Comparison of ENCODE assay signal across 7 mouse cellular contexts in the genomic region with DNA sequence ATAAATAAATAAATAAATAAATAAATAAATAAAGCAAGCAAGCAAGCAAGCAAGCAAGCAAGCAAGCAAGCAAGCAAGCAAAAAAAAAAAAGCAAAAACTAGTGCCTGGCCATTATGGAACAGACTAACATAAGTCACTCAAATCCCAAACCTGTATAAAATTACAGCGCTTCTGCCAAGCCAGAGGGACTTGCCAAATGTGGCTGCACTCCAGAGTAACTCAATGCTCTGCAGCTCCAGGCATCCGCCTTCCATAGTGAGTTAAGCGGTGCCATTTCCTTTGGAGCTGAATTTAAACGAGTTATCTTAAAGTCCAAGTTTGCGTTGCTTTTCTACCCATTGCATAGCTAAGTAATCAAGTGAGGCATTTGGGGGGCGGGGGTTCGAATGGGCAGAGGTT.
DNase-seq lines count a peak whose midpoint lies in the region; ATAC-seq lines count a peak whose summit lies in the region.

No protein-coding gene starts in this region.

- H3K9ac ChIP-seq in heart, embryonic 12.5 days = no peak overlapping the region

- intact Hi-C loops in gastrocnemius, postnatal 36 days (cut with DNase I) = loop anchor here (10.0 kb wide), 1 partner anchor 92 kb away; no protein-coding TSS in a partner anchor

- H3K4me2 ChIP-seq in heart, embryonic 12.5 days = no peak overlapping the region

- ATAC-seq in heart, embryonic 12.5 days (ENCODE audit: insufficient number of reproducible peaks, low FRiP score) = no peak

- no peak overlapping the region for H3K27ac ChIP-seq in heart, embryonic 12.5 days (ENCODE audit: poor library complexity, severe bottlenecking)

- WGBS in heart, embryonic 12.5 days = 62% methylated on average over 7 of the region's 7 CpGs

- no peaks in the 10 kb centered on the region for H3K27me3 ChIP-seq in heart, embryonic 12.5 days (replicated peaks)

- DNase-seq in heart, postnatal 4 days = peak; percentile 11
- DNase-seq in NIH3T3 (ENCODE audit: low read depth) = peak; percentile 87
- peak; percentile 58 for DNase-seq in brain, adult 2 months (ENCODE audit: low read depth, low spot score)
- DNase-seq in gastrocnemius, postnatal 36 days = peak; percentile 40 to 43
- DNase-seq in frontal cortex, postnatal 14 days (ENCODE audit: low spot score in 2 of 2) = no peak
- DNase-seq in lung, adult 18-20 months = no peak

- H3K4me3 ChIP-seq in heart, embryonic 12.5 days = no peak overlapping the region

- H3K4me1 ChIP-seq in heart, embryonic 12.5 days (replicated peaks) = peaks cover 19% of the 10 kb centered on the region

- no peaks in the 10 kb centered on the region for H3K36me3 ChIP-seq in heart, embryonic 12.5 days

- H3K9me3 ChIP-seq in heart, embryonic 12.5 days (replicated peaks) = no peaks in the 10 kb centered on the region

Comparison
In these comparisons a context has a peak if more than half of its experiments do, and no peak if none do; other contexts are left out.
1. DNase-seq: peak in heart, postnatal 4 days (single experiment), NIH3T3 (single experiment), brain, adult 2 months (single experiment) and gastrocnemius, postnatal 36 days (2 of 2); none in frontal cortex, postnatal 14 days (0 of 2) and lung, adult 18-20 months (0 of 2).